Mouse (Mus musculus) adrenal gland, adult 8-10 months (tissue): ENCODE data around the gene Slc7a6. TPM values are rescaled to one million over a fixed set of nuclear protein-coding genes. Genes with fewer than 3 reads are reported as not detected.

Source experiments
- DNase-seq: peaks from one replicate; pipeline ENCODE4 v3.0.0; 2022
- total RNA-seq, 4 experiments: library from RNA; stranded (reverse); gene quantifications; 2 replicates each; pipeline ENCODE4 v1.2.4; 2022

The Slc7a6 gene
- total RNA-seq, result 10 to 100 TPM; 16.9 to 22.5 (median 21.0) TPM

DNA sequence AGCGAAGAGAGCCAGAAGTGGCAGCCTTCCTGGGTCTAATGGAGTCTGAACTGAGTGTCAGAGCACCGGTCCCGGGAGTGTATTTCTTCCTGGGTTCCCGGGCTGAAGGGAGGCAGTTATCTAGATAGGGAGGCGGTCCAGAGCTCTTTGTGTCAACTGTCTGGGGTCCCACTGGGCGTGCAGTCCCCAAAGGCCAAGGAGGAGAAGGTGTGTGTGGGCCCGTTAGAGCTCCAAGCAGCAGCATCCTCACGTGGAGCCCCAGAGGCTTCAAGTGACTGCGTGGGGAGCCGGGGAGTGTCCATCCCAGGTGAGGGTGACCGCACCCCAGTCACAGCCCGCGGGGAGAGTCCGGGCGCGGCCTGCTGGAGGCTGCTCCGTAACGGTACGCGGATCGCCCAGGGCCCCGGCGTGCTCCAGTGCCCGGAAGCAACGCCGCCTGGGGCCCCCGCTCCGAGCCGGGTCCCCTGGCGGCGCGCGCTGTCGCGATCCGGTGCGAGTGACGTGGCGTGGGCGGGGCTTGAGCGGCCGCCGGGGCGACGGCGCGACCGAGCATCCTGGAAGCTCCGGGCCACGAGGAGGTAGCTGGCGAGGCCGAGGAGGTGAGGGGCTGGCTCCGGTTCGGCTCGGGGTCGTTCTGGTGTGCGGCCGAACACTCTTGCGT lies at the start of gene Slc7a6:
Gene Slc7a6 (plus strand): TSS at position 502 of the 661 bp plus-strand sequence.
- peak; percentile 63 for DNase-seq

DNA sequence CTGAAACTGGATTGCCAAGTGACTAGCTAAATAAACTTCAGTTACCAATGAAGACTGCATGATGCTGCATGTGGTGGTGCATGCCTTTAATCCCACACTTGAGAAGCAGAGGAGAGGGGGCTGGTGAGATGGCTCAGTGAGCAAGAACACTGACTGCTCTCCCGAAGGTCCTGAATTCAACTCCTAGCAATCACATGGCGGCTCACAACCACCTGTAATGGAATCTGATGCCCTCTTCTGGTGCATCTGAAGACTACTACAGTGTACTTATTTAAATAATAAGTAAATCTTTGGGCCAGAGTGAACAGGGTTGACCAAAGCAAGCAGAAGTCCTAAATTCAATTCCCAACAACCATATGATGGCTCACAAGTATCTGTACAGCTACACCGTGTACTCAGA lies 45.2 kb upstream of the Slc7a6 start:
- no peak for DNase-seq

DNA sequence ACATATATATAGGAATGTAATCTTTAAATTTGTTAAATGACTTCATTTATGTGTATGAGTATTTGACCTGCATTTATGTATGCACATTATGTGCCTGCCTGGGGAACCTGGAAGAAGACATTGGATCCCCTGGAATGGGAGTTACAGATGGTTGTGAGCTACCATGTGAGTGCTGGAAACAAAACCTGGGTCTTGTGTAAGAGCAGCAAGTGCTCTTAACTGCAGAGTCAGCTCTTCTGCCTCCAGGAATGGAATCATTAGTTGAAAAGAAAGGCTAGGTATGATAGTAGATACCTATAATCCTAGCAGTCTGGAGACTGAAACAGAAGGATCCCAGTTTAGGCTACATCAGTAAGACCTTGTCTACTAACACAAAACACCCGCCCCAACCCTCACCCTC lies 42.6 kb upstream of the Slc7a6 start:
- DNase-seq, result no peak

DNA sequence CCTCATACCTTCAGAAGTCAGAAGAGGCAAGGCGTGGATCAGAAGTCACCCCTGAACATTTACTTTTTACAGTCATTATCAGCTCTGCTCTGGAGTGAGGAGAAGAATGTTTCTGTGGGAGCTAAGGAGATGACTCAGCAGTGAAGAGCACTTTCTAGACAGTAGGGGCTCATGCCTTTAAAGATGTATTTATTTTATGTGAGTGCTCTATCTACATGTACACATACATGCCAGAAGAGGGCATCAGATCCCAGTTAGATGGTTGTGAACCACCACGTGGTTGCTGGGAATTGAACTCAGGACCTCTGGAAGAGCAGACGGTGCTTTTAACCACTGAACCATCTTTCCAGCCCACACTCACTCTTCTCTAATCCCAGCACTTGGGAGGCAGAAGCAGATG lies 41.6 kb upstream of the Slc7a6 start:
- no peak for DNase-seq

DNA sequence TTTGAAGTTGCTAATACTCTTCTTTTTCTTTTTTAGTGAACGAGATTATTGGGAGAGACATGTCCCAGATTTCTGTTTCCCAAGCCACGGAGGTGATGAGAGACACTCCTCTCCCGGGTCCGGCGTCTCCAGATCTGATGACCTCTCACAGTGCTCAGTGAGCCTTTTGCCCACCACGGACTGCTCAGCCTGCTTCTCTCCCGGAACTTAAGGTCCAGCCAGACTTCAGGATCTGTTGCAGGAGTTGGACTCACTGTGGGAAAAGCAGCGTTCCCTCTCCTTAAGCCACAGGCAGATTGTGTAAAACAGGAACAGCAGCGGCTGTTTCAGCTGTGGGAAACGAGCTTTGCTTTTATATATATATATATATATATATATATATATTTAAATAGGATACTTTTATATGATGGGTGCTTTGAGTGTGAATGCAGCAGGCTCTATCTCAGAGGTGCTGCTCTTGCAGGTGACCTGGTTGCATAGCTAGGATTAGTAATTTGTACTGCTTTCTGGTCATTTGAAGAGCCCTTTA lies 40.7 kb upstream of the Slc7a6 start:
- no peak for DNase-seq

DNA sequence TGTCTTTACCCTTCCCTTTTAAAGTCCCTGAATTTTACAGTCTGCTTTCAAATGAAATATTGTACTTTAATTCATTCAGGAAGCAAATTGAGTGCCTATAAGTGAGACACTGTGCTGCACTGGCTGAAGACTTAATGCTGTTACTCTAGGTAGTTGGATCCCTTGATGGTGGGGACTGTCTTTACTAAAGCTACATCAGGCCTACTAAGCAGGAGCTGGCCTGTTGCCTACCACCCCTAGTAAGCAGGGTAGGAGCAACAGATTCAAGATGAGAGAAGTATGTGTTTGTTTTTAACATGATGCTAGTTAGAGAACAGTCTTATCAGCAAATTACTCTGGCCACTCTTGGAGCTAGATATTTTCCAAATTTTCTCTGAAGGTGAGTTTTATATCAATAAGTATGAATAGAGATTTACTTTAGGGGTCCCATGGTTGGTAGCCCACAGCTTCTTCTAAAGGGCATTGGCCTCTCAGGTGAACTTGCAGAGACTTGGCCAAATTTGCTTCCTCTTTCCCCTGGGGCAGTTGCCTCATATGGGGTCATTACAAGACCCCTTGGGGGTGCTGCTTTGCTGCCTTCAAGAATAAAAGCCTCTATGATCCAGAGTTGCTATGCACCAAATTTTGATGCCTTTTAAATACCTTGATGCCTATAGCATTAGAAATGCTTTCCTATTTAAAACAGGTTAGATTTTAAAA lies 39.3 kb upstream of the Slc7a6 start:
- no peak for DNase-seq

DNA sequence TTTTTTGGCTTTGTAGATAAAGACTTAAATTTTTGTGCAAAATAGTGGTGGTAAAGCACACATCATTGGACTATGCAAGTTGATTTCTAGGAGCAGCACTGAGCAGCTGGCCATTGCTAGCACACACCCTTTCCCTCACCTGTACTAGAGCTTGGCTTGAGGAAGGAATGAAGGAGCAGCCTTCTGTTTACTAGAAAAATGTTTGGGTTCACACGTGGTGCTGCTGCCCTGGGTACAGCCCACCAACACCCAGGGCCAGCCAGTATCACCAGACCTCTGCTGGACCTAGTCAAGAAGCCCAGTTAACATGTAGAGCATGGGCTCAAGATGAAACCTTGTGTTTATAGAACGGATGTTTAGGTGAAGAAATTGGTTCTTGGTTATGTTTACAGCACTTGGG lies 38.7 kb upstream of the Slc7a6 start:
- DNase-seq, result no peak

DNA sequence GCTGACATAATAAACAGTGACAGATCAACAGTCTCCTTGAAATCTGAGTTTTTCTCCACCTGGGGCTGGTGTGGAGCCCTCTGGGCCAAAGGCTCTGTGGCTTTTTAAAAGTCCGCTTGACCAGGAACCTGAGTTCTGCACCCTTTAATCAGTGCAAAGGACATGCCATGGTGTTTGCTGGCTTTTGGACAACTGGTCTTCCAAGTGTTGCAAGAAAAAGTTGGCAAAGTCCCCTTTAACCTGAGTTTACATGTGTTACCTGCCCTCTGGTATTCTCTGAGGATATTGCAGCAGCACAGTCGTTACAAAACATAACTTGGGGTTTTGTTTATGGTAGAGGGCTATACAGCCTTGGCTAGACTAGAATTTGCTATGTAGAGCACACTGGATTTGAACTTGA lies 38.2 kb upstream of the Slc7a6 start:
- DNase-seq, result no peak

DNA sequence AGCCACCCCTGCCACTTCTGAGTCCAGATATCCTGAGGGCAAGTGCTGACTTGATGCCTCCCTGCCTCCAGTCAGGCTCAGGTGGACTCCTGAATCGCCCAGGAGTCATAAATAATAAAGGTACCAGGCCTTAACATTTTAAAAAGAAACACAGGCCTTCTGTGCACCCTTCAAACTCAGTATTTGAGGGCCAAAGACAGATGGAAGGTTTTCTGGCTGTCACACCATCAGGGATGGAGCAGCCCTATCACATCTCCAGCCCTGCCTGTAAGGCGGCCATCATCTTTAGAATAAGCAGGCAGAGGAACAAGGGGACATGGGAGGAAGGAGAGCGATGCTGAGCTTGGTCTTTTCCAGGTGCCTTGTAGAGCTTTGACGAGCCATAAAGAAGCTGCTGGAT lies 37.6 kb upstream of the Slc7a6 start:
- no peak for DNase-seq

DNA sequence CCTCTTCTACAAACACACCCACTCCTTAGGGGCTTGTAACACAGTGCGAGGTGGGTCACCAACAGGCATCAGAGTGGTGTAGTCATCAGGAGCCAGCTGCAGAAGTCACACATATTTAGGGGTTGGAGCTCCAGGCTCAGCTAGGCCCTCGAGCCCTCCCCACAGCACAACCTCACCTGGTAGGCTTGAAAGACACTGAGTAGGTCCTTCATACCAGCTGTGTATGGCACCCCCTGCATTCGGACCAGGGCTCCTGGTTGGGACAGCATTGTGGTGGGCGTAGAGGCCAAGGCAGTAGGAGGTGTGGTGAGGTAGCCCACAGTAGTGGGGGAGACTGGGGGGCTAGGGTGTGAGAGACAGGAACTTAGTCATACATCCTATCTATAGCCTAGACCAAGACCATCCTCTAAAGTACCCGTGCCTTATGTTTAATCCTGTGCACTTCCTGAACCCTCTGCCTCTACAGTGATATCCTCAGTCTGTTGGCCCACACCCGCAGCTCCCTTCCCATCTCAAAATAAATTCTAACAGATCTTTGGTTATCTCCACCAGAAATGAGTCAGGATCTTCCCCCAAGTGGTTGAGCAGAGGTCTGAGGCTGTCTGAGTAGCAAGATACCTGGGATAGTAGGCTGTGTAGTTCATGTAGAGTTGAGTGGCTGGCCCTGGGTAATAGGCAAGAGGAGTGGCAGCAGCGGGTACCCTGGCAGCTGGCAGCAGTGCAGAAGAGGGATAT lies 37.0 kb upstream of the Slc7a6 start:
- DNase-seq, result no peak

DNA sequence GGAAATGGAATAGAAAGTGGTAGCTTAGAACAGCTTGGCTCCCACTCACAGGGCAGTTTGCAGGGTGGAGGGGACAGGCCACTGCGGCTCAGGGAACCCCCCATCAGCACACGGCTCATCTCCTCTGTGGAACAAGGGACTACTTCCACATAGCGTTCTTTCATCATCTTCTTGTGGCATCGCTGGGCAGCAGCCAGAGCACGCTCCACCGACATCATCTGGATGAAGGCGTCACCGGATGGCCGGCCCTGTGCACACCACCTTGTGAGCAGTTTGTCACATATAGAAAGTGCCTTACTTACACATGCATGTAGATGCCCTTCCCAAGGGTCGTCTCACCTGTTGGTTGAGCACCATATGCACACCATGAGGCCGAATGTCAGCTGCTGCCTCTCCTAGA lies 36.3 kb upstream of the Slc7a6 start:
- no peak for DNase-seq

DNA sequence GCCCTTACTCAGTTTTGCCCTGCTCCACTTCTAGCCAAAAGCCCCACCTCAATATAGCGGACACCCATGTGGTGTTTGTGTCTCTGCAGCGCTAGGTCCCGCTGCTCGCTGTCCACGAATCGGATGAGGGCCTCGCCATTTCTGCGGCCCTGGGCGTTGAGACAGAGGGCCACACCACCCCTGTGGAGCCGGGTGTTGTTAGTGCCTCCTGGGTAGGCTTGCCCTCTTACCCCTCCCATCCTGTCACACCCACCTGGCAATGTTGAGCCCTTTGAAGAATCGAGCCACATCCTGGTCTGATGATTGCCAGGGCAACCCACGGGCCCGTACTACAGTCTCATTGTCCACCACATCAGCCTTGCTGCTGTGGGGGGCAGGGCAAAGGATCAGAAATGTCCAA lies 35.1 kb upstream of the Slc7a6 start:
- no peak for DNase-seq

DNA sequence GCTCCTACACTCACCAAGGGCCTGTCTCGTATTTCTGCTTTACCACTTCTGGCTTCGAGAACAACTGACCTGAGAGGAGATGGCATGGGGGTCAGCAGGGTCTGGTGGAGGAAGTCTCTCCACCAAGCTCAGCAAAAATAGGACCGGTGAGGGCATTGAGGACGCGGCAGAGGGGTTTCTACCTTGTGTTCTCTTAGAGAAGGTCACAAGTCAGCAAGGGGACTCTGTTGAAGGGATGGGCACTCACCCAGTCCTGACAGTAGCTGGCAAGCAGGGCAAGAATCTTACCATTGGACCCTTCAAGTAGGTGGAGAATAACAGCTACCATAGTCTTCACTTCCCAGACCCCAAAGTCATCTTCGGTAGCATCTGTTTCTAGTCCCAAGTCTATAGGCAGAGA lies 34.7 kb upstream of the Slc7a6 start:
- no peak for DNase-seq

DNA sequence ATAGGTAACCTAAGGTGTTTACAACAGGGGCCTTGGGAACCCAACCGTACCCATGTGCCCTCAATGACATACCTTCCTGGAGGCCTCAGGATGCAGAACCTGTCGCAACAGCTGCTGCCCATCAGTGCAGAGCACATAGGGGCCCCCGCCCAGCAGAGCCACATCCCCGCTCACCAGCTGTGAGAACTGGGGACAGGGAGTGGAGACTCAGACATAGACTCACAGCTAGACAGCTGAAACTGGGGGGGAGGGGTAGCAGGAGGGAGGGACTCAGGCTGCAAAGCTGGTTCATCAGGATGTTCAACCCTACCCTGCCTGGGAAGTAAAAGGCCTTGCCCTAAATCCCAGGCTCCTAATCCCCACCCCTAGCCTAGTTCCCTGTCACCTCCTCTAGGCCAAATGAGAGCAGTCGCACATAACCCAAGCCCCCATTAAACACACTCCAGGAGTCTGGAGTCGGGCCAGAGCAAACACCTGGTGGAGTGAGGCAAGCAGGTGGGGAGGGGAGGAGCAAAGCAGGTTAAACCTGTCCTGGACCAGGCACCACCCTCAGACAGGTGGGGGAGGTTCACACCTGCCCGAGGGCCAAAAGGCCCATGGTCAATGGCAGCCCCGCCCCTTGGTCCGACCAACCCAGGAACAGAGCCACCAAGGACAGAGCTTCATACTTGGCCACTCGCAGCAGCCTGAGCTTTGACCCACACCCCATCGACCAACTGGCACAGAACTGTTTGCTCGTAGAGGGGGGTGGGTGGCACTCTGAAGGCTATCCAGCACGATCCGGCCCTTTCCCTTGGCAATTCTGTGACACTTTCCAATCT lies 33.7 kb upstream of the Slc7a6 start:
- no peak for DNase-seq

DNA sequence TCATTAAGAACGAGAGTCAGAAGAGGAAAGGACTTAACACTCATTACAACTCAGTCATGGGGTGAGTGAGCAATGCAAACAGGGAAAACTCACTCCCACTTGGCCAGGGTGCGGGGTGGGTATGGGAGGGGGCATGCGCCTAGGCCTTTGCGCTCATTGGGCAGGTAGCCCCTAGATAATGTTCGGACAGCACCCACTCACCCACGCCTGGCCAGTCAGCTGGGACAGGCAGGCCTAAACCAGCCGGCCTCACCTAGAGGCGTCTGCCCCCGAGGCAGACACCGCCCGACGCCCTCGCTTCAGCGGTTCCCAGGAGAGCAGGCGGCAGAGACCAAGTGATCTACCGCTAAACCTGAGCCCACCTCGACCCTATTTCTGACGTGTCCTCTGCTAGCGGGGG lies 33.0 kb upstream of the Slc7a6 start:
- no peak for DNase-seq

DNA sequence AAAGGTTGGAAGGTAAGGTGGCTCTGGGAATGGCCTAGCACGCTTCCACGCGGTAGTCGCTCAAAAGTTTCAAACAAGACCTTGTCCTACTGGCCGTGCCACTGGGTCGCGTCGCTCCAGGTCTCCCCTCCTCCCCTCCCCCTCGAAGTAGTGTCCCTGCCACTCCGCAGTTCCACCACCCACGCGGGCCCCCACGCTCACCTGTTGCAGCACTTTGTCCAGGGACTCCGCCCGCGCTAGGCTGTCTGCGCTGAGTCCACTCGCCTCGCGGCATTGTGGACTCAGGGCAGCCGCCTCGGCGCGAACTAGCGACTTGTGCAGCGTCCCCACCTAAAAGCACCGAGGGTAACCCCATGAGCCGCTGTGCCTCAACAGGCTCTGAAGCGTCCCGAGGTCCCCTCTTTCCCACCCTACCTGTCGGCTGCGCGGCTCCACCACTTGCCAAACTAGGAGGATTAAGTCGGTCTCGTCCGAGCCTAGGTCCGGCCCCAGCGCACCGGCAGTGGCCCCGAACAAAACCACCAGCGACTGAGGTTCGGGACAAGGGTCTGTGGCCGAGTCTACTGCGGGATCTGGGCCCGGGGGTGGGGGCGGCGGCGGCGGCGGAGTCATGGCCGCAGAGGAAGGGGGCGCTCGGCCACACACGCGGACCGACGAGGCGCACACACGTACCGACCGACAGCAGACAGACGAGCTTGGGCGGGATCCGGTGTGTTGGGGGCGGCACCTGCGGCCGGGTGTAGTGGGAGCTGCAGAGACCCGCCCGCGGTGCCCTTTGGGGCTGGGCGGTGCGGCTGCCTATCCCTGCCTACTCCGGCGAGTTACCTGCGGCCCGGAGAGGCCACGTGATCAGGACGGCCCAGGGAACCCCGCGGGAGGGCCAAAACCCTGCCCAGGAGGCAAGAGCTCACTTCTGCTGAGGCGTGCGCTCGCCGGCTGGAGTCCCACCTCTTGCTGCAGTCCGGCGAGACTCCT lies 32.2 kb upstream of the Slc7a6 start, which contains the start of gene Esrp2:
Gene Esrp2 (minus strand): TSS at position 819 of the 975 bp plus-strand sequence.
- no peak for DNase-seq

DNA sequence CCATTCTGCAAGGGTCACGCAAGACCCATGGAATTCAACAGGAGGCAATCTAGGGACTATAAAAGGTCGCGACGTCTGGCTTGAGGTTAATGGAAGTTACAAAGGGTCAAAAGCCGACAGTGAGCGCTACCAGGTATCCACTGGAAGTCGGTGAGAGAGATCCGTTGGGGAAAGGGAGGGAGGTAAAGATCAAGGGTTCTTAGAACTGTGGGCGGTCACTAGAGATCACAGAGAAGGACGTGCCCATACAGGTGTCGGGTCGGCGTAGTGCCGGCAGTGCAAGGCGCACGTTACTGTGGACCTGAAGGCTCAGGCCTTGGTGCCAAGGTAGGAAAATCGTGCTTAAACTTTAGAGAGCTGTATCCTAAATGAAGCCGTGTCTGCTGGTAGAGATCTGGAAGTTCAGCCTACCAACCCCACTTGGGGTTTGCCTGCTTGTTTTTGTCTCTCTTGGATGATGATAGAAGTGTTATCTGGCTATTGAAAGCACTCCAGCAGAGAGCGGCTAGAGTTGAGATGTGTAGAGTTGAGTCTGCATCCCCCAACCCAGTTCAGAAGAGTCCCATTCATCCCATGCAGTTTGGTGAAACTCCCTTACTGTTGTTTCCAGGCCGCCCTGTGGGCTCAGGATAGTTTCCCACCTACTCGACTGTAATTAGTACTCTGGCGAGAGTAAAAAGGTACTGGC lies 31.3 kb upstream of the Slc7a6 start:
- DNase-seq, result no peak

DNA sequence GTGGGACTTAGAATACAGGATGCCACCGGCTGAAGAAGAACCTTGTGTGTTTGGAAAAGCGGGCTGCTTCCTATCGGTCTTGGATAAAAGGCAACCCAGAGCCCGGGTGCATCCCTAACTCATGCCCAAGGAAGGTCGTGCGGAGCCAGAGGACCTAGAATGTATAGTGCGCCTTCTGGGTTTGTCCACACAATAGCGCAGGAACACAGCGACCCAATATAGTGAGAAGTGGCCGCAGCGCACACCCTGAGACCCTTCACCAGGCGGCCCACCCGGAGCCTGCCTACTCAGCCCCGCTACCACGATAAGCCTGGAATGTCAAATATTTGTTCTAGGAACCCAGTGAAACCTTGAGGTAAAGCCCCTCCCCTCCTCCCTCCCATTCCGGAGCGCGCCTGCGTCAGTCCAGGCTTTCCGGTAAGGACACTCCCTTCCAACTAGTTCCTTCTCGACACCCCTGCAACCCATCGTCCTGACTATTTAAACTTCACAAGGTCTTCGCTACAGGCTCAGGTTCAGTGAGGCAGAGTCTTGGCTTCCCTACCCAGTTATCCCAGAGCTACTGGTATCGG lies 30.7 kb upstream of the Slc7a6 start:
- DNase-seq, result peak; percentile 78

DNA sequence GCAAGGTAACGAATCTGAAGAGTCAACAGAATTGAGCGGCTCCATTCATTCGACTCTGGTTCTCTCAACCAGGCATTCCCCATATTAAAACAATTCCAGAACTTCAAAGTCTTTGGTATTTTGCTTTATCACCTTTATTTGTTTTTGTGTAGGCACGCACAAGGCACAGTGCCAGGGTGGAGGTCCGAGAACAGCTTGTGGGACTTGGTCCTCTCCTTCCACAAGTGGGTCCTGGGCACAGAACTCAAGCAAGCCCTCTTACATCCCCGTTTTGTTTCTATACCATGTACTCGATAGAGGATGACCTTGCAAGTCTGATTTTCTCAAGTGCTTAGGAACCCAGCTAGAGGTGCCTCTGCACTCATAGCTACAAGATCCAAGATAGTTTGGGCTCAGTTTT lies 30.0 kb upstream of the Slc7a6 start:
- no peak for DNase-seq

DNA sequence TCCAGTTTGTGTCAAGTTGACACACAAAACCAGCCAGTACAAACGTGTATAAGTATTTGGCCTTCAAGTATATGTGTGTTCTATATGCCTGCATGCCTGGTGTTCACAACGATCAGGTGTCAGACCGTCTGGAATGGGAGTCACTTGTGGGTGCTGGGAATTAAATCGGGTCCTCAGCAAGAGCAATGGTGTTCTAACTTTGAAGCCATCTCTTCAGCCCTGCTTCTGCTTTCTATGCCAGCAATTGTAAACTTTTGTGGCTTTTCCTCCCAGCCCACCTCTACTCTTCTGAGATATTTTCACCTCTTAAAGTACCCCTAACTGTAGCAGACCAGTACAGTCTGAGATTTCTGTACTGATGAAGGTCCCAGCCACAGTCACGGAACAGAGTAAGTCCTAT lies 28.5 kb upstream of the Slc7a6 start:
- DNase-seq, result no peak
